Mouse (Mus musculus) small intestine, adult 2 months (tissue): ENCODE measurements around the gene Tppp.

Source experiments
- CTCF ChIP-seq: fragments of 200-500 bp; IDR thresholded peaks from 2 replicates; pipeline ENCODE4 v1.5.1; 2012; ENCODE audit warnings: low read depth, mild to moderate bottlenecking, control low read depth, inconsistent platforms, low read length, moderate library complexity, mixed read lengths; ENCODE audit not compliant: insufficient replicate concordance, insufficient read length; ENCODE audit errors: extremely low read depth
- POLR2A ChIP-seq: fragments of 200-500 bp; IDR thresholded peaks from 2 replicates; pipeline ENCODE4 v1.6.1; 2012; ENCODE audit warnings: low read depth, mild to moderate bottlenecking, control low read depth, inconsistent platforms, low read length, moderate library complexity

GRCm38 (mm10) chr13:74062378-74063128 lies 53.3 kb downstream of the Tppp start:
- no peak for TF ChIP-seq CTCF
- TF ChIP-seq POLR2A: no peak
